Mouse (Mus musculus) small intestine, adult 2 months (tissue): ENCODE results near the gene Pgbd1. TPM values are rescaled to one million over a fixed set of nuclear protein-coding genes. Genes with fewer than 3 reads are reported as not detected.

Experiments
- H3K27ac ChIP-seq: fragments of 200-500 bp; 2 replicates; pipeline ENCODE4 v1.5.1; 2012; ENCODE audit warnings: low read depth, low read length, control low read depth, inconsistent platforms; ENCODE audit not compliant: insufficient read depth
- H3K27me3 ChIP-seq: fragments of 200-500 bp; 2 replicates; pipeline ENCODE4 v1.6.1; 2012; ENCODE audit warnings: mild to moderate bottlenecking, moderate library complexity, low read length, inconsistent platforms; ENCODE audit not compliant: control insufficient read depth, insufficient read depth
- H3K36me3 ChIP-seq: fragments of 200-500 bp; 2 replicates; pipeline ENCODE4 v1.6.1; 2012; ENCODE audit warnings: mild to moderate bottlenecking, low read length, control low read depth, inconsistent platforms; ENCODE audit not compliant: control insufficient read depth, insufficient read depth
- H3K4me1 ChIP-seq: fragments of 200-500 bp; 2 replicates; pipeline ENCODE4 v1.6.1; 2012; ENCODE audit warnings: low read length, inconsistent platforms, mixed read lengths; ENCODE audit not compliant: control insufficient read depth, insufficient read depth, insufficient read length
- H3K4me3 ChIP-seq: fragments of 200-500 bp; 2 replicates; pipeline ENCODE4 v1.5.1; 2012; ENCODE audit warnings: low read depth, mild to moderate bottlenecking, control low read depth, inconsistent platforms, low read length, moderate library complexity
- CTCF ChIP-seq: fragments of 200-500 bp; IDR thresholded peaks from 2 replicates; pipeline ENCODE4 v1.5.1; 2012; ENCODE audit warnings: low read depth, mild to moderate bottlenecking, control low read depth, inconsistent platforms, low read length, moderate library complexity, mixed read lengths; ENCODE audit not compliant: insufficient replicate concordance, insufficient read length; ENCODE audit errors: extremely low read depth
- POLR2A ChIP-seq: fragments of 200-500 bp; IDR thresholded peaks from 2 replicates; pipeline ENCODE4 v1.6.1; 2012; ENCODE audit warnings: low read depth, mild to moderate bottlenecking, control low read depth, inconsistent platforms, low read length, moderate library complexity
- WGBS: fragments of 180-500 bp; shearing (Covaris S2); methylation state at CpG from one replicate; pipeline ENCODE4 v1.1.7; 2018; 5-methylcytosine and 5-hydroxymethylcytosine counted together
- polyA plus RNA-seq: library from polyadenylated mRNA; depleted of rRNA; stranded (reverse); fragments of >200 nt; gene quantifications from 2 replicates; pipeline ENCODE4 v1.2.3, GENCODE M21; 2012; rRNA removed

The Pgbd1 gene
- polyA plus RNA-seq, 1 experiment = 0.30 TPM

DNA sequence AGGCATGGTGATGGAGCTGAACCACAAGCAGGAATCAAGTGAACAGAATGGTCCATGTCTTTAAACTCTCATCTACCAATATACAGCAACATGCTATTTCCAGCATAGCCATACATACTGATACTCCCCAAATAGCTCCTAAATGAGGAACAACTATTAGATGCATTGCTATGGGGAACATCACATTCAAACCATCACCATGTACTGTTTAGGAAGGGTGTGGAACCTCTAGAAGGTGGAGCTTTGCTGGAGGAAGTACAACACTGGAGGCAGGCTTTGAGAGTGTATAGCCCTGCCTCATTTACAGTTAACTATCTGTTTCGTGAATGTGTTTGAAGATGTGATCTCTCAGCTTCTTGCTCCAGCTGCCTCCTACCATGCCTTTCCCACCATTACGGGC, 63.1 kb downstream of the Pgbd1 start:
- H3K27me3 ChIP-seq = no peaks in the 10 kb centered on the region
- no peaks in the 10 kb centered on the region for H3K36me3 ChIP-seq
- 88% methylated on average over 2 of the region's 2 CpGs for WGBS
- TF ChIP-seq POLR2A (no peak), CTCF (no peak)
- H3K4me3 ChIP-seq = no peak overlapping the region
- H3K27ac ChIP-seq = no peak overlapping the region
- no peaks in the 10 kb centered on the region for H3K4me1 ChIP-seq

DNA sequence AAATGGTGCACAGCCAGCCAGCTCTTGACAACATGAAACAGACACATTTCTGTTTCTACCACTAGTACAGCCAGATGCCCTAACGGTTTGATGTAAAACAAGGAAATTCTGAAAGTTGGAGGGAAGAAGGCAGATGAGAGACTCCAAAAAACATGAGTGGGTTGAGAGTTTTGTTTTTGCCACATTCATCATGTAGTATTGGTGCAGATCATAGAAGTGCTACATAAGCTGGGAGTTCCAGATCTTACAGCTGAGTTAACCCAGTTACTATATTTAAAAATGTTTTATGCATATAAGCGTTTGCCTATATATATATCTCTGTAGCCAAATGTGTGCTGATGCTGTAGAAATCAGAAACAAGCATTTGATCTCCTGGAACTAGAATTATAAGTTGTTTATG, 68.2 kb downstream of the Pgbd1 start:
- no peaks in the 10 kb centered on the region for H3K4me1 ChIP-seq
- no peaks in the 10 kb centered on the region for H3K27me3 ChIP-seq
- 84% methylated on average over 2 of the region's 2 CpGs for WGBS
- H3K27ac ChIP-seq = no peak overlapping the region
- no peak overlapping the region for H3K4me3 ChIP-seq
- TF ChIP-seq CTCF = no peak
- TF ChIP-seq POLR2A = no peak
- peaks cover 17% of the 10 kb centered on the region for H3K36me3 ChIP-seq

Other genes starting within 250 kb of the Pgbd1 start
- gene Gpx5, start 148.3 kb downstream of the Pgbd1 start, polyA plus RNA-seq = not detected in 2 replicates
- gene Gpx6, start 128.9 kb downstream of the Pgbd1 start, polyA plus RNA-seq = not detected in 2 replicates
- gene Olfr1367, start 94.1 kb downstream of the Pgbd1 start, polyA plus RNA-seq = not detected in 2 replicates
- gene Zscan12, start 78.2 kb downstream of the Pgbd1 start, polyA plus RNA-seq = 0.13 and 0.38 TPM in 2 replicates
- gene Zkscan3, start 38.3 kb downstream of the Pgbd1 start, polyA plus RNA-seq = 7.6 and 11.7 TPM in 2 replicates
- 1.9 and 3.1 TPM in 2 replicates for gene Zscan26, start 12.7 kb upstream of the Pgbd1 start, polyA plus RNA-seq
- 0.08 TPM in 1 of 2 replicates, not detected in the other for gene Nkapl, start 27.5 kb upstream of the Pgbd1 start, polyA plus RNA-seq
- 0.06 and 0.16 TPM in 2 replicates for gene Zkscan4, start 37.8 kb upstream of the Pgbd1 start, polyA plus RNA-seq
- not detected in 2 replicates for gene Gm10065, start 38.4 kb upstream of the Pgbd1 start, polyA plus RNA-seq
- gene AK157302, start 54.2 kb upstream of the Pgbd1 start, polyA plus RNA-seq = 0.08 TPM in 1 of 2 replicates, not detected in the other
- 11.1 and 22.1 TPM in 2 replicates for gene Gm11273, start 60.4 kb upstream of the Pgbd1 start, polyA plus RNA-seq
- gene Zkscan8, start 90.1 kb upstream of the Pgbd1 start, polyA plus RNA-seq = 0.66 and 0.79 TPM in 2 replicates
- gene Olfr1366, start 101.8 kb upstream of the Pgbd1 start, polyA plus RNA-seq = not detected in 2 replicates
- gene Olfr1535, start 118.8 kb upstream of the Pgbd1 start, polyA plus RNA-seq = not detected in 2 replicates
- gene Olfr1364, start 140.7 kb upstream of the Pgbd1 start, polyA plus RNA-seq = not detected in 2 replicates
- not detected in 2 replicates for gene Olfr1362, start 173.0 kb upstream of the Pgbd1 start, polyA plus RNA-seq
- not detected in 2 replicates for gene Olfr11, start 201.5 kb upstream of the Pgbd1 start, polyA plus RNA-seq
- gene Olfr1361, start 222.3 kb upstream of the Pgbd1 start, polyA plus RNA-seq = not detected in 2 replicates
- gene Olfr1360, start 236.3 kb upstream of the Pgbd1 start, polyA plus RNA-seq = not detected in 2 replicates